Mouse (Mus musculus) forebrain, embryonic 14.5 days (tissue): ENCODE measurements around the gene Wdr83os. TPM values are rescaled to one million over a fixed set of nuclear protein-coding genes. Genes with fewer than 3 reads are reported as not detected.
A peak's percentile ranks its signal among the peaks of the same experiment; 100 is the strongest.

ENCODE experiments used
- ATAC-seq: fragments of 200-750 bp; cut with Nextera tagmentation; 2 replicates; pipeline ENCODE4 v1.8.0; 2017; ENCODE audit warnings: mild to moderate bottlenecking, moderate library complexity
- DNase-seq: peaks from one replicate; pipeline ENCODE4 v3.0.0-alpha.2; 2015; ENCODE audit warnings: low spot score
- H3K27ac ChIP-seq: fragments of 300-500 bp; sonication (generic); 2 replicates; pipeline ENCODE4 v1.5.1; 2014; ENCODE audit warnings: low read depth, mild to moderate bottlenecking, control low read depth, low read length, moderate library complexity
- H3K27me3 ChIP-seq: fragments of 300-500 bp; sonication (generic); replicated peaks from 2 replicates; pipeline ENCODE4 v1.6.1; 2014; ENCODE audit warnings: low read length, control low read depth, mixed read lengths; ENCODE audit not compliant: control insufficient read depth, insufficient read depth
- H3K36me3 ChIP-seq: fragments of 300-500 bp; sonication (generic); 2 replicates; pipeline ENCODE4 v1.6.1; 2014; ENCODE audit warnings: low read length, control low read depth; ENCODE audit not compliant: control insufficient read depth, insufficient read depth
- H3K4me1 ChIP-seq: fragments of 300-500 bp; sonication (generic); 2 replicates; pipeline ENCODE4 v1.6.1; 2014; ENCODE audit warnings: antibody characterized with exemption, low read length, control low read depth; ENCODE audit not compliant: control insufficient read depth, insufficient read depth
- H3K4me2 ChIP-seq: fragments of 300-500 bp; sonication (generic); 2 replicates; pipeline ENCODE4 v1.6.1; 2014; ENCODE audit warnings: mild to moderate bottlenecking, control low read depth, low read length
- H3K4me3 ChIP-seq: fragments of 300-500 bp; sonication (generic); 2 replicates; pipeline ENCODE4 v1.5.1; 2014; ENCODE audit warnings: low read depth, low read length, control low read depth
- H3K9ac ChIP-seq: fragments of 300-500 bp; sonication (generic); 2 replicates; pipeline ENCODE4 v1.6.1; 2014; ENCODE audit warnings: mild to moderate bottlenecking, low read length, control low read depth, moderate library complexity
- H3K9me3 ChIP-seq: fragments of 300-500 bp; sonication (generic); replicated peaks from 2 replicates; pipeline ENCODE4 v1.6.1; 2016; ENCODE audit warnings: low read length, control low read depth, mixed read lengths; ENCODE audit not compliant: control insufficient read depth
- WGBS: fragments of 180-500 bp; shearing (Covaris S2); extraction: QIAGEN DNeasy Blood & Tissue Kit; methylation state at CpG from one replicate; pipeline ENCODE4 v1.1.7; 2014; 5-methylcytosine and 5-hydroxymethylcytosine counted together
- polyA plus RNA-seq: library from polyadenylated mRNA; unstranded; fragments of >200 nt; fragmentation: Nextera tagmentation; extraction: Ambion mirVana; gene quantifications from 2 replicates; pipeline ENCODE4 v1.2.1, GENCODE M21; 2014

The Wdr83os gene
- polyA plus RNA-seq, 1 experiment from 2014 or later, result 170 TPM

GRCm38 (mm10) chr8:85067982-85068381, 12.6 kb upstream of the Wdr83os start, which contains the start of gene Gm5741:
TSS of gene Gm5741 (minus strand) at chr8:85067982.
- no peaks in the 10 kb centered on the region for H3K9me3 ChIP-seq
- H3K4me1 ChIP-seq, result peaks cover 7% of the 10 kb centered on the region
- DNase-seq (no peak), ATAC-seq (no peak)
- no peak within 1 kb of the TSS for H3K4me2 ChIP-seq
- no peak within 1 kb of the TSS for H3K9ac ChIP-seq
- H3K27me3 ChIP-seq, result no peaks in the 10 kb centered on the region
- H3K36me3 ChIP-seq, result peaks cover 41% of the 10 kb centered on the region
- no peak within 1 kb of the TSS for H3K27ac ChIP-seq
- H3K4me3 ChIP-seq, result no peak within 1 kb of the TSS

GRCm38 (mm10) chr8:85071041-85071440, 9.5 kb upstream of the Wdr83os start:
- Histone ChIP-seq H3K27ac (peak overlapping the region; percentile 87), H3K4me3 (peak overlapping the region; percentile 79; the same call in 1 of the 2 replicates), H3K27me3 (no peaks in the 10 kb centered on the region), H3K9me3 (no peaks in the 10 kb centered on the region), H3K4me2 (peak overlapping the region; percentile 71), H3K4me1 (peaks cover 7% of the 10 kb centered on the region), H3K9ac (peak overlapping the region; percentile 73; the same call in 1 of the 2 replicates), H3K36me3 (peaks cover 48% of the 10 kb centered on the region)
- DNase-seq (no peak), ATAC-seq (no peak)
- WGBS, result 86% methylated on average over 5 of the region's 5 CpGs

- peak; percentile 96 for DNase-seq
- peaks cover 48% of the 10 kb centered on the region for H3K36me3 ChIP-seq
- H3K27me3 ChIP-seq, result no peaks in the 10 kb centered on the region
- peaks cover 7% of the 10 kb centered on the region for H3K4me1 ChIP-seq
- peak within 1 kb of the TSS; percentile 79 for H3K4me3 ChIP-seq
- H3K27ac ChIP-seq, result peak within 1 kb of the TSS; percentile 87
- WGBS, result under 1% methylated on average over 68 of the region's 68 CpGs
- no peaks in the 10 kb centered on the region for H3K9me3 ChIP-seq
- H3K4me2 ChIP-seq, result peak within 1 kb of the TSS; percentile 71
- H3K9ac ChIP-seq, result peak within 1 kb of the TSS; percentile 73
- peak; percentile 93 for ATAC-seq
Observed at GRCm38 (mm10) chr8:85071514-85072281, 8.8 kb upstream of the Wdr83os start, which contains the start of gene Dhps. TSS of gene Dhps (plus strand) at chr8:85071757.

- H3K4me2 ChIP-seq, result peak overlapping the region; percentile 71
- ATAC-seq (peak; percentile 6; the same call in 1 of the 2 replicates), DNase-seq (no peak)
- peaks cover 7% of the 10 kb centered on the region for H3K4me1 ChIP-seq
- peak overlapping the region; percentile 87 for H3K27ac ChIP-seq
- H3K9me3 ChIP-seq, result no peaks in the 10 kb centered on the region
- 45% methylated on average over 9 of the region's 9 CpGs for WGBS
- peak overlapping the region; percentile 73 for H3K9ac ChIP-seq
- H3K4me3 ChIP-seq, result peak overlapping the region; percentile 79
- H3K27me3 ChIP-seq, result no peaks in the 10 kb centered on the region
- peaks cover 46% of the 10 kb centered on the region for H3K36me3 ChIP-seq
Observed at GRCm38 (mm10) chr8:85072364-85072929, 8.1 kb upstream of the Wdr83os start.

- Histone ChIP-seq H3K27ac (no peak overlapping the region), H3K36me3 (peaks cover 48% of the 10 kb centered on the region), H3K4me1 (peaks cover 7% of the 10 kb centered on the region), H3K4me3 (no peak overlapping the region), H3K4me2 (no peak overlapping the region), H3K27me3 (no peaks in the 10 kb centered on the region), H3K9me3 (no peaks in the 10 kb centered on the region), H3K9ac (no peak overlapping the region)
- DNase-seq (no peak), ATAC-seq (no peak)
- WGBS, result 91% methylated on average over 15 of the region's 15 CpGs
Observed at GRCm38 (mm10) chr8:85073041-85073612, 7.4 kb upstream of the Wdr83os start.

- no peak for DNase-seq
- Histone ChIP-seq H3K9ac (no peak overlapping the region), H3K36me3 (peaks cover 50% of the 10 kb centered on the region), H3K9me3 (no peaks in the 10 kb centered on the region), H3K4me1 (peaks cover 7% of the 10 kb centered on the region), H3K4me2 (no peak overlapping the region), H3K4me3 (no peak overlapping the region), H3K27me3 (no peaks in the 10 kb centered on the region), H3K27ac (no peak overlapping the region)
- no peak for ATAC-seq
- WGBS, result 92% methylated on average over 10 of the region's 10 CpGs
Observed at GRCm38 (mm10) chr8:85074167-85074566, 6.4 kb upstream of the Wdr83os start.

GRCm38 (mm10) chr8:85074617-85075016, 5.9 kb upstream of the Wdr83os start:
- Histone ChIP-seq H3K36me3 (peaks cover 50% of the 10 kb centered on the region), H3K4me2 (no peak overlapping the region), H3K9me3 (no peaks in the 10 kb centered on the region), H3K27me3 (no peaks in the 10 kb centered on the region), H3K4me1 (peaks cover 10% of the 10 kb centered on the region), H3K27ac (no peak overlapping the region), H3K9ac (no peak overlapping the region), H3K4me3 (no peak overlapping the region)
- DNase-seq, result no peak
- ATAC-seq, result no peak
- 94% methylated on average over 10 of the region's 10 CpGs for WGBS

- Histone ChIP-seq H3K27ac (no peak overlapping the region), H3K9me3 (no peaks in the 10 kb centered on the region), H3K4me3 (no peak overlapping the region), H3K27me3 (no peaks in the 10 kb centered on the region), H3K9ac (no peak overlapping the region), H3K4me2 (no peak overlapping the region), H3K36me3 (peaks cover 50% of the 10 kb centered on the region), H3K4me1 (peaks cover 11% of the 10 kb centered on the region)
- WGBS, result 77% methylated on average over 9 of the region's 9 CpGs
- no peak for ATAC-seq
- no peak for DNase-seq
Observed at GRCm38 (mm10) chr8:85076001-85076400, 4.5 kb upstream of the Wdr83os start.

GRCm38 (mm10) chr8:85076993-85077392, 3.5 kb upstream of the Wdr83os start:
- ATAC-seq, result peak; percentile 56
- DNase-seq, result peak; percentile 92
- WGBS, result 3% methylated on average over 2 of the region's 2 CpGs
- Histone ChIP-seq H3K27me3 (no peaks in the 10 kb centered on the region), H3K27ac (no peak overlapping the region), H3K4me2 (no peak overlapping the region), H3K9me3 (no peaks in the 10 kb centered on the region), H3K9ac (no peak overlapping the region), H3K4me3 (no peak overlapping the region), H3K4me1 (peaks cover 14% of the 10 kb centered on the region), H3K36me3 (peaks cover 50% of the 10 kb centered on the region)
